9 mouse cellular contexts compared by ENCODE assay signal in the genomic region with DNA sequence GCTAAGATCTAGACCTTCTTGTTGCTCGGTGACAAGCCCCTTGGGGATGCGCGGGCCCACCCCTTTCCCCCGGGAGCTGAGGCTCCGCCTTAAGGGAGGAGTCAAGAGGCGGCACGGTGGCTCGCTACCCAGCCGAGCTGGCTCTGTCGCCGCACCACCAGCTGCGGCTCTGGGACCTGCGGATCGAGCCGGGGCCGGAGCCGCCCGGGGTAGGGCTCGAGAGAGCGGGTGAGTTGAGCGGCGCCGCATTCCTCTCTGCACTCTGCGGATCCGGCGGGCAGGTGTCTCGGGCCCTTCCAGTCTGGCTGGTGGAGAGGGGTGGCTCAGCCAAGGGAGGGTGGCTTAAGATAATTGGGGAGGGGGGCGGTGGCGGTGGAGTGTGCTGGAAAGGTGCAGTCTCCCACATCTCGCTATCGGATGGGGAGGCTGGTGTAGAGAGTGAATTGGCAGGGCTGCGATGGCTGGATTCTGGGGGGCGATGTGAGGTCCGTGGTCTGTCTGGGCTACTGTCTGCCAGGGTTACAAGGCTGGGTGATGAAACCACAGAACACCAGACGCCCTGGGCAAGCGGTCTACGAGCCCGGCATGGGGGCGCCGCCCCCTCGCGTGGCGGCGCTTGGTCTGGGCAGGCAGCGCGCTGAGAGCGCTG. TPM values are rescaled to one million over a fixed set of nuclear protein-coding genes. Genes with fewer than 3 reads are reported as not detected.
DNase-seq lines count a peak whose midpoint lies in the region; ATAC-seq and TF ChIP-seq lines count a peak whose summit lies in the region.
"Had no signal": no experiment of that assay in that cellular context is flagged by ENCODE, and none has a peak within 500 bp of the region (broad histone marks: within the 10 kb centered on the region; RNA-seq: fewer than 3 reads in every experiment).

No protein-coding gene starts in this region.

- peak overlapping the region; percentile 67 to 71 for H3K4me3 ChIP-seq in ES-E14 (ENCODE audit: insufficient read depth in 1 of 2, low read depth in 1 of 2, low read length in 2 of 2, poor library complexity in 1 of 2, severe bottlenecking in 1 of 2)
- peak overlapping the region; percentile 91 for H3K4me3 ChIP-seq in megakaryocyte, embryonic 14.5 days (replicated peaks)
- H3K4me3 ChIP-seq: erythroblast, embryonic 14.5 days had no signal

- in situ Hi-C loops in ES-E14 (cut with MboI; ENCODE audit: low sequenced_read_pairs in 2 of 2, unreplicated experiment in 2 of 2), result no loop called here

- no peaks in the 10 kb centered on the region for H3K36me3 ChIP-seq in ES-E14 (ENCODE audit: control insufficient read depth, insufficient read depth, low read length, poor library complexity, severe bottlenecking)
- no peaks in the 10 kb centered on the region for H3K36me3 ChIP-seq in megakaryocyte, embryonic 14.5 days (replicated peaks; ENCODE audit: low read length)

- peak; percentile 56 for DNase-seq in ES-E14 (ENCODE audit: low read depth, low spot score)
- peak; percentile 50 to 65 for DNase-seq in cerebellum, postnatal 10 days
- DNase-seq in gastrocnemius, postnatal 25 days, result peak; percentile 54
- DNase-seq in left cerebral cortex, postnatal 10 days (ENCODE audit: extremely low spot score in 1 of 2, low spot score in 2 of 2), result peak; percentile 63 to 84
- peak; percentile 77 for DNase-seq in right cerebral cortex, postnatal 25 days
- no peak for DNase-seq in urinary bladder, postnatal 10 days (ENCODE audit: low spot score)

- H3K4me1 ChIP-seq in ES-E14 (ENCODE audit: control insufficient read depth in 2 of 2, insufficient read depth in 2 of 2, low read length in 2 of 2, poor library complexity in 1 of 2), result peaks cover 4% of the 10 kb centered on the region in 2 experiments; a peak in 2 of 4 replicates
- H3K4me1 ChIP-seq in megakaryocyte, embryonic 14.5 days, result peaks cover 55% of the 10 kb centered on the region

- H3K9ac ChIP-seq in ES-E14 (ENCODE audit: insufficient read depth, low read depth, low read length, poor library complexity, severe bottlenecking), result peak overlapping the region; percentile 64; the same call in 1 of the 2 replicates

- no peaks in the 10 kb centered on the region for H3K9me3 ChIP-seq in ES-E14 (ENCODE audit: control insufficient read depth, insufficient read depth, low read depth, low read length)
- H3K9me3 ChIP-seq in megakaryocyte, embryonic 14.5 days, result peaks cover 2% of the 10 kb centered on the region

- intact Hi-C loops in left cerebral cortex, postnatal 10 days (cut with DNase I), result loop anchor here (5.0 kb wide), 1 partner anchor 75 kb away; no protein-coding TSS in a partner anchor

- no peak overlapping the region for H3K27ac ChIP-seq in ES-E14 (ENCODE audit: insufficient read depth, low read depth, low read length, poor library complexity, severe bottlenecking)

- peak; percentile 36 for ATAC-seq in inflammation-experienced regulatory T-cells, adult 6 months

- peaks cover 78% of the 10 kb centered on the region for H3K27me3 ChIP-seq in megakaryocyte, embryonic 14.5 days (replicated peaks)

TF ChIP-seq in ES-E14, 5 proteins besides CTCF, POLR2A, EP300 and RAD21:
- no peak for TF ChIP-seq MAFK (IDR thresholded peaks at IDR 0.05; ENCODE audit: insufficient read depth, low read depth, low read length)
- no peak for TF ChIP-seq HCFC1 (IDR thresholded peaks at IDR 0.05; ENCODE audit: borderline replicate concordance, insufficient read depth, low read length)
- TF ChIP-seq CHD2 (IDR thresholded peaks at IDR 0.05; ENCODE audit: low read depth, low read length), result no peak
- TF ChIP-seq ZNF384 (IDR thresholded peaks at IDR 0.05; ENCODE audit: low read depth, low read length), result no peak

RNA-seq across cellular contexts. Expression of a gene that starts 1.9 kb away (rescaled TPM):
- total RNA-seq in ES-E14 (2012; rRNA removed), result 1.1 and 1.2 TPM in 2 replicates
- 1 to 10 TPM; 4.8 to 5.2 TPM for total RNA-seq in gastrocnemius, postnatal 25 days (2021)
- 100 to 1,000 TPM; 106 to 120 (median 115) TPM for polyA plus RNA-seq in inflammation-experienced regulatory T-cells, adult 6 months (2017; shearing (Covaris generic))
- total RNA-seq in left cerebral cortex, postnatal 10 days (2021), result 10 to 100 TPM; 51.1 to 54.5 TPM
- polyA plus RNA-seq in megakaryocyte, embryonic 14.5 days (2012; ENCODE audit: insufficient read depth, low replicate concordance), result 1.6 and 3.6 TPM in 2 replicates

RNA-seq across cellular contexts. Expression of a gene that starts 42.5 kb away (rescaled TPM):
- 11.5 and 19.3 TPM in 2 replicates for total RNA-seq in ES-E14 (2012; rRNA removed)
- total RNA-seq in gastrocnemius, postnatal 25 days (2021), result 1 to 10 TPM; 2.5 to 3.2 TPM
- polyA plus RNA-seq in inflammation-experienced regulatory T-cells, adult 6 months (2017; shearing (Covaris generic)), result 1 to 10 TPM; 2.5 to 5.2 (median 2.8) TPM
- total RNA-seq in left cerebral cortex, postnatal 10 days (2021), result 10 to 100 TPM in 1 of 2 experiments, 1 to 10 TPM in 1; 9.7 to 11.7 TPM
- polyA plus RNA-seq in megakaryocyte, embryonic 14.5 days (2012; ENCODE audit: insufficient read depth, low replicate concordance), result 2.1 and 5.7 TPM in 2 replicates

RNA-seq across cellular contexts. Expression of a gene that starts 56.6 kb away (rescaled TPM):
- 0.53 and 0.71 TPM in 2 replicates for total RNA-seq in ES-E14 (2012; rRNA removed)
- total RNA-seq in gastrocnemius, postnatal 25 days (2021), result not detected
- polyA plus RNA-seq in inflammation-experienced regulatory T-cells, adult 6 months (2017; shearing (Covaris generic)), result not detected
- 10 to 100 TPM; 80.8 to 96.0 TPM for total RNA-seq in left cerebral cortex, postnatal 10 days (2021)
- polyA plus RNA-seq in megakaryocyte, embryonic 14.5 days (2012; ENCODE audit: insufficient read depth, low replicate concordance), result 1.6 and 1.9 TPM in 2 replicates
- polyA plus RNA-seq: erythroblast, embryonic 14.5 days had no signal

Comparison
In these comparisons a context has a peak if more than half of its experiments do, and no peak if none do; other contexts are left out.
1. RNA of a gene that starts 1.9 kb away (total RNA-seq): 51.1 to 54.5 TPM in left cerebral cortex, postnatal 10 days; 4.8 to 5.2 TPM in gastrocnemius, postnatal 25 days and 1.1 to 1.2 TPM in ES-E14; every median in the first group is over 4 times any median in the second.
2. RNA of a gene that starts 56.6 kb away (total RNA-seq): 80.8 to 96.0 TPM in left cerebral cortex, postnatal 10 days; 0.53 to 0.71 TPM in ES-E14 and not detected in gastrocnemius, postnatal 25 days; every median in the first group is over 10 times any median in the second.